Mouse (Mus musculus) heart, adult 2 months (tissue): Measurements from ENCODE around the gene Fam50a.

Experiments used
- CTCF ChIP-seq: fragments of 200-600 bp; IDR thresholded peaks from 2 replicates; pipeline ENCODE4 v1.8.1; 2022; ENCODE audit warnings: antibody characterized with exemption, mild to moderate bottlenecking, moderate library complexity
- EP300 ChIP-seq: fragments of 200-500 bp; IDR thresholded peaks from 2 replicates; pipeline ENCODE4 v1.6.1; 2011; ENCODE audit warnings: low read depth, low read length, control low read depth; ENCODE audit not compliant: insufficient read depth
- POLR2A ChIP-seq: fragments of 200-500 bp; IDR thresholded peaks from 2 replicates; pipeline ENCODE4 v1.6.1; 2011; ENCODE audit warnings: mild to moderate bottlenecking, low read depth, low read length, control low read depth; ENCODE audit not compliant: insufficient read depth

DNA sequence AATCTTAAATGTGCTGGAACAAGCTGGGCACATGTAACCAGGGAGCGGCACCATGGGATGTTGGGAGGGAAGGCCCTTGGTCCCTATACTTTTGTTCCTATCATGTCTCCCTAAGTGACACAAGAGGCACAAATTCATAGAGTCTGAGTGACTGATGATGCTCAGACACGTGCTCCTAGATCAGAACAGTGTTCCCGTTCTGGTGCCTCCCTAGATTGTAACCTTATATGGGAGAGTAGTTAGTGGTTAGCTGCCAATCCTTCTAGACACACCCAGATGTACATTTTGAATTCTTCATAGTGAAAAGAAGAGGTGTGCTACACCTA lies 43.1 kb upstream of the Fam50a start:
- TF ChIP-seq EP300 (no peak), CTCF (no peak), POLR2A (no peak)
